Mouse (Mus musculus): ENCODE data around the gene Zfp239. TPM values are rescaled to one million over a fixed set of nuclear protein-coding genes. Genes with fewer than 3 reads are reported as not detected.

Zfp239 gene
- 30.3 and 37.3 TPM in 2 replicates for polyA plus RNA-seq (2021; fragmentation: Nextera tagmentation)
- long read RNA-seq, experiment 1, transcript Zfp239-201 (3 exons, 3,158 nt): major isoform, 109 of 244 reads
- long read RNA-seq, experiment 1, transcript Zfp239-202 (2 exons, 538 nt): minor isoform, 14 of 244 reads
- long read RNA-seq, experiment 1, transcript Zfp239-203 (4 exons, 786 nt): minor isoform, 53 of 244 reads
- long read RNA-seq, experiment 1, partial matches to known transcripts: 24 of 244 reads
- long read RNA-seq, experiment 1, other reads (novel, unspliced or antisense): 44 of 244 reads
- long read RNA-seq, experiment 2, transcript Zfp239-203 (4 exons, 786 nt): minor isoform, 7 of 53 reads
- long read RNA-seq, experiment 2, transcript Zfp239-201 (3 exons, 3,158 nt): major isoform, 27 of 53 reads
- long read RNA-seq, experiment 2, partial matches to known transcripts: 1 of 53 reads
- long read RNA-seq, experiment 2, other reads (novel, unspliced or antisense): 17 of 53 reads

GRCm38 (mm10) chr6:117861848-117862247, at the start of gene Zfp239:
Gene Zfp239, plus strand, starts transcription at chr6:117862100.

DNA sequence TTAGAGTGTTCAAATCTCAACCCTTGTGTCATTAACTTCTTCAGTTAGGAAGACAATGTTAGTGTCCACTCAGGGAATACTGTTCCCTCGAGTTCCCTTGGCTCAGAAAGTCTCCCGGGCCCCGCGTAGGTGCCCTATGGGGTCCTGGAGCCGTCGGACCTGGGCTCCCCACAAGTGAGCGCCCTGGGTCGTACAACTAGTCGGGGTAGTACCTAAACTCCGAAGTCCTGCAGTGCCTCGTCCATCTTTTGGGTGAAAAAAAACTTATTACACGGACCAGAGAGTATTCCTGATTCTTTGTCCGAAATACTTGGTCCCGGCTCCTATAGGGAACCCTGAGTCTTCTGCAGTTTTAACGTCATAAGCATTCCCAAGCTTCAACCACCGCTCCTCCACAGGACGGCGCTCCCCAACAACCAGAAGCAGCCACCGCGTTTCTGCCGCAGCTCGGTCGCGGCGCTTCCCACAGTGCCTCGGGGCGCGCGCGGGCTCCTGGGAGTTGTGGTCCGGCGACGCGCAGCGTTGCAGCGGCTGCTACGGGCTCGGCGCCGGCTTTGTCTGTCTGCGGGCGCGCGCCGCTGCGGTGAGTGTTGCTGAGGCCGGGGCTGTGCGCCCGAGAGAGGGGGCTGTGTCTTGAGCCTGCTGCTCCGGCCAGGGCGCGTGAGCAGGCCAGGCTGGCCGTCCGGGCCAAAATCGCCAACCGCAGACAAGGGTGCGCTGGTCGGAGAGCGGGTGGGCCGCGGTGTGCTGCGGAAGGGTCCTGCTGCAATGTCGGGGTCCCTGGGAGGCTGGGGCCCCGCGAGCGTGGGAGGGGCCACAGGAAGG, 21.0 kb upstream of the Zfp239 start, which contains the start of gene Zfp637:
Gene Zfp637 (plus strand): TSS at position 495 of the 825 bp plus-strand sequence.

DNA sequence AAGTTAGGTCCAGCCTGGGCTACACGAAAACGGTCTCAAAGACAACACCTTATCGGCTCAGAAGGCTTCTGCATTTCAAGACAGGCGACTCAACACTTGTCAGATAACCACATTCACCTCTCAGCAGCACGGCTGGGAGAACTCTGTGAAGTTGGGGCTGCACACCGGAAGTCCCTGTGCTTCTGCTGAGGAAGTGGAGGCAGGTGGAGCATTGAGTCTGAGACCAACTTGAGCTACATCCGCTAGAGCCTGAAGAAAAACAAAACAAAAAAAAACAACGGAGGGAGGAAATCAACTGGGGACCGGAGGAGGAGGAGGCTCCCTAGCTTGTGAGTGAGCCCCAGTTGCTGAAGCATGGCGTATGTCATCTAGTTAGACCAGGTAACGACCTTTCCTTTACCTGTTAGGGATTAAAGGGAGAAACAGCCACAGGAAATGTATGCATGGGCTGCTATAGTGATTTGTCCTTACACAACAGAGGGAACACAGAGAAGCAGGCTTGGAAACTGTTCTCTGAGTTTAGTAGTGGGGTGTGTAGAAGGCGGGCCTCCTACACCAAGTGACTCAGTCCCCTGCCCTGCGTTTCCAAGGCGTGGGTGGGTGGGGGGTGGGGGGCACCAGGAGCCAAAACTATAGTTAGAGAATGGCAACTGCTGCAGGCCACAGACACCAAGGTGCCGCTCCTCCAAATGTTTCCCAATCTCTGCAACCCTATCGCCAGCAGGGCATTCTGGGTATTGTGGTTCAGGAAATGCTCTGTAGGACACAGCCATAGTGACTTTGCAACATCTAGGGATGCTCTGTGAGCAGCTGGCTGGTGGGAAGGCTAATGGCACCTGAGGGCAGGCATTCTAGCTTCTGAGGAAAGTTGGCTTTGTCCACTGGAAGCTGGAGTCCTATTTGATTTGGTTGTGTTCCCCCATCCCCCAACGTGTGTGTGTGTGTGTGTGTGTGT, 38.5 kb downstream of the Zfp239 start, which contains the start of gene Hnrnpf:
Gene Hnrnpf (plus strand): TSS at position 199 of the 955 bp plus-strand sequence.

Other genes starting within 250 kb of the Zfp239 start
- 125 and 139 TPM in 2 replicates for gene Zfp637, start 20.9 kb upstream of the Zfp239 start, polyA plus RNA-seq (2021; fragmentation: Nextera tagmentation)
- 88.0 and 89.6 TPM in 2 replicates for gene Hnrnpf, start 38.2 kb downstream of the Zfp239 start, polyA plus RNA-seq (2021; fragmentation: Nextera tagmentation)
- gene Fxyd4, start 75.6 kb downstream of the Zfp239 start, polyA plus RNA-seq (2021; fragmentation: Nextera tagmentation): 0.58 TPM in 1 of 2 replicates, not detected in the other
- gene Rasgef1a, start 149.3 kb downstream of the Zfp239 start, polyA plus RNA-seq (2021; fragmentation: Nextera tagmentation): 54.0 and 61.3 TPM in 2 replicates